Mouse (Mus musculus): ENCODE data around the gene Cped1. TPM values are rescaled to one million over a fixed set of nuclear protein-coding genes. Genes with fewer than 3 reads are reported as not detected.
A peak's percentile ranks its signal among the peaks of the same experiment; 100 is the strongest.

The Cped1 gene
- polyA plus RNA-seq, 1 experiment from 2014 or later, result 4.3 TPM

DNA sequence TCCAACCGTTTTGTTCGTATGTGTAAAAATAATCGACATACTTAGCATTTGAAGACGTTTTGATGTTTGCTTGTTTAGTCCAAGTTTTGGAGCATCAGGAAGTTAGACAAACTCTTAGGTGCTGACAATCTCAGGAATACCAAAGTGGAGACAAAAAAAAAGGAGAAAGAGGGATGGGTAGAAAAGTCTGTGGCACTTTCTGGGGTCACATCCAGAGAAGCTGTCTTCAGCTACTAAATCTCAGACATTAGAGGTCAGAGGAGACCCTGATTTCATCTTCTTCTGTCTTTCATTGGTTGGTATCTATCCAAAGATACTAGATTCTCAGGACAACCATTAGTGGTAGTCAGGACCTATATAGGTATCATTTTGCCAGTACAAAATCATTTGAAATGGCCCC, 5.4 kb downstream of the Cped1 start:
- no peak for ATAC-seq
- no peak overlapping the region for H3K27ac ChIP-seq (ENCODE audit: low read depth, low read length)
- H3K4me1 ChIP-seq (ENCODE audit: control insufficient read depth, insufficient read depth, low read length), result no peaks in the 10 kb centered on the region
- no peaks in the 10 kb centered on the region for H3K9me3 ChIP-seq (replicated peaks; ENCODE audit: control insufficient read depth, low read length)
- no peak for DNase-seq (ENCODE audit: low spot score)
- peaks cover 8% of the 10 kb centered on the region; the same call in 1 of the 2 replicates for H3K27me3 ChIP-seq (replicated peaks; ENCODE audit: control insufficient read depth, insufficient read depth, low read length)
- H3K4me2 ChIP-seq (ENCODE audit: low read length), result no peak overlapping the region
- H3K36me3 ChIP-seq (ENCODE audit: control insufficient read depth, insufficient read depth, low read length), result no peaks in the 10 kb centered on the region
- no peak overlapping the region for H3K9ac ChIP-seq (ENCODE audit: low read length)
- no peak overlapping the region for H3K4me3 ChIP-seq (ENCODE audit: low read depth, low read length)
- WGBS, result 88% methylated on average over 4 of the region's 4 CpGs

DNA sequence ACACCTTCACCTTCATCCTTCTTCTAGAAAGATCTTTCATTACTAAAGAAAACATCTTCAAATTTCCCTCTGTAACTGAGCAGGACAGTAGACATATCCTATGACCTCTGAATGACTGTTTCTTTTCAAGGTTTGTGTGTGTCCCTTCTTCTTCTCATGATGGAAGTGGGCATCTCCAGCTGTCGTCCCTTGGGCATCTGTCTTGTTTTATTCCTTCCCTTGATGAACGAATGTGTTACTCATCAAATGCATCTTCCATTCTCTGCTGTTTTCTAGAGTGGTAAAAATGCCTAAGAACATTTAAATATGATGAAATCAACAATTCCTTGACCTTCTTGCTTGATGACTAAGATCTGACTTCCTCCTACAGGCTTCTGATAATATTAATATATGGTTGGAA, 7.4 kb downstream of the Cped1 start:
- Histone ChIP-seq H3K36me3 (ENCODE audit: control insufficient read depth, insufficient read depth, low read length) (no peaks in the 10 kb centered on the region), H3K4me1 (ENCODE audit: control insufficient read depth, insufficient read depth, low read length) (no peaks in the 10 kb centered on the region), H3K4me3 (ENCODE audit: low read depth, low read length) (no peak overlapping the region), H3K27ac (ENCODE audit: low read depth, low read length) (no peak overlapping the region), H3K9me3 (replicated peaks; ENCODE audit: control insufficient read depth, low read length) (no peaks in the 10 kb centered on the region), H3K4me2 (ENCODE audit: low read length) (no peak overlapping the region), H3K27me3 (replicated peaks; ENCODE audit: control insufficient read depth, insufficient read depth, low read length) (no peaks in the 10 kb centered on the region), H3K9ac (ENCODE audit: low read length) (no peak overlapping the region)
- no peak for DNase-seq (ENCODE audit: low spot score)
- 87% methylated on average over 2 of the region's 2 CpGs for WGBS
- ATAC-seq, result no peak

DNA sequence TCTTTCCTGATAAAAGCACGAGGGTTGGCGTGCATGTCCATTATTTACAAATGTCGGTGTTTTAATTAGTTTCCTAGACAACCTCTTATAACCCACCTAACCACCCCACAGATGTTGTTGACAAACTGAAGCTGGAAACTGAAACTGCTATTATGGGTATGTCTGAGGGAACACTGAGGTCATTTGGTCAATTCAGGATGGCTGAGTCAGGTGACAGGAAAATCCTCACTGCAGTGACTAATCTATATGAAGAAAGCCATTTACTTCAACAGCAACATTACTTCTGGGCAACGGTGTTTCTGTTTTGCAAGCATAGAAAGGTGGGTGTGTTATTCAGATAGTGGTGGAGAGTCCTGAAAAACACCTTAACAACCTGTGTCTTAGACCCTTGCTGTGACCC, 12.4 kb downstream of the Cped1 start:
- H3K9ac ChIP-seq (ENCODE audit: low read length), result no peak overlapping the region
- no peaks in the 10 kb centered on the region for H3K36me3 ChIP-seq (ENCODE audit: control insufficient read depth, insufficient read depth, low read length)
- no peaks in the 10 kb centered on the region for H3K4me1 ChIP-seq (ENCODE audit: control insufficient read depth, insufficient read depth, low read length)
- H3K4me3 ChIP-seq (ENCODE audit: low read depth, low read length), result no peak overlapping the region
- no peaks in the 10 kb centered on the region for H3K27me3 ChIP-seq (replicated peaks; ENCODE audit: control insufficient read depth, insufficient read depth, low read length)
- no peak for ATAC-seq
- H3K4me2 ChIP-seq (ENCODE audit: low read length), result no peak overlapping the region
- DNase-seq (ENCODE audit: low spot score), result no peak
- H3K9me3 ChIP-seq (replicated peaks; ENCODE audit: control insufficient read depth, low read length), result no peaks in the 10 kb centered on the region
- WGBS, result 67% methylated on average over 4 of the region's 4 CpGs
- H3K27ac ChIP-seq (ENCODE audit: low read depth, low read length), result no peak overlapping the region

DNA sequence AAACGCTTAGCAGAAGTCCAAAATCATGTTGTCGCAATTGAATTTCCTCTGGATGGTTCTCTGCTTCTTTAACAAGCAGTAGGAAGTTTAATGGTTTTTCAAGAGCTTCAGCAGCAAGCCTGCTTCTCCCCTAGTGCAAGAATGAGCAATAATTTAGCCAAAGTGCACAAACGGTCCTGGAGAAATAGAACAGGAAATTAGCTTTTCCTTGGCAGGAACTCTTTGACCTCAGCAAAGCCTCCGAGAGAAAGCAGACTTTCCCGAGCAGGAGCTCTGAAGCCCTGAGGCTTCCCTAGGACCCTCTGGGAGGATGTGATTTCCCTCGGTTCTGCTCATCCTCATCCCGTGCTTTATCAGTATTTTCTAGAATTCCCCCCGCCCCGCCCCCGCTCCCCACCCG, 13.3 kb downstream of the Cped1 start:
- H3K4me1 ChIP-seq (ENCODE audit: control insufficient read depth, insufficient read depth, low read length), result no peaks in the 10 kb centered on the region
- no peak overlapping the region for H3K4me3 ChIP-seq (ENCODE audit: low read depth, low read length)
- no peaks in the 10 kb centered on the region for H3K9me3 ChIP-seq (replicated peaks; ENCODE audit: control insufficient read depth, low read length)
- 64% methylated on average over 11 of the region's 11 CpGs for WGBS
- H3K9ac ChIP-seq (ENCODE audit: low read length), result no peak overlapping the region
- DNase-seq (ENCODE audit: low spot score) (no peak), ATAC-seq (no peak)
- no peaks in the 10 kb centered on the region for H3K27me3 ChIP-seq (replicated peaks; ENCODE audit: control insufficient read depth, insufficient read depth, low read length)
- no peak overlapping the region for H3K27ac ChIP-seq (ENCODE audit: low read depth, low read length)
- H3K4me2 ChIP-seq (ENCODE audit: low read length), result no peak overlapping the region
- H3K36me3 ChIP-seq (ENCODE audit: control insufficient read depth, insufficient read depth, low read length), result no peaks in the 10 kb centered on the region

DNA sequence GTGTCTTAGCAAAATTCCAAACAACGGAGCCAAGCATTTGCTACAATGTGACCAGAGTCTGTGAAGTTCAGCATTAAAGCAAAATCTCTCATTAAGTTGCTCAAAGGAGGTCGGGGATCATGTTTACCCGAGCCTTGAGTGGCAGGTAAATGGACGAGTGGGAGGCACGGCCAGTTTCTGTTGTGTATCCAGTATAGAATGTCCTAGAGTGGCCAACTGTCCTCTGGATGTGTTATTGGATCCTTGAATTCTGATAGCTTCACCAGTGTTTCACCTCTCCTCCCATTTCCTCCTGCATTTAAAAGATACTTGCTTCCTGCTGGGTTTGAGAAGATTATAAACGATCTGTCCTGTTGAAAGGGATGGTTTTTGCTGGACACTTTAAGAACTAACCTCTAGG, 14.4 kb downstream of the Cped1 start:
- no peaks in the 10 kb centered on the region for H3K27me3 ChIP-seq (replicated peaks; ENCODE audit: control insufficient read depth, insufficient read depth, low read length)
- H3K27ac ChIP-seq (ENCODE audit: low read depth, low read length), result no peak overlapping the region
- no peaks in the 10 kb centered on the region for H3K9me3 ChIP-seq (replicated peaks; ENCODE audit: control insufficient read depth, low read length)
- no peak overlapping the region for H3K9ac ChIP-seq (ENCODE audit: low read length)
- no peak overlapping the region for H3K4me2 ChIP-seq (ENCODE audit: low read length)
- H3K36me3 ChIP-seq (ENCODE audit: control insufficient read depth, insufficient read depth, low read length), result no peaks in the 10 kb centered on the region
- H3K4me1 ChIP-seq (ENCODE audit: control insufficient read depth, insufficient read depth, low read length), result no peaks in the 10 kb centered on the region
- DNase-seq (ENCODE audit: low spot score) (no peak), ATAC-seq (no peak)
- H3K4me3 ChIP-seq (ENCODE audit: low read depth, low read length), result no peak overlapping the region
- 31% methylated on average over 6 of the region's 6 CpGs for WGBS

DNA sequence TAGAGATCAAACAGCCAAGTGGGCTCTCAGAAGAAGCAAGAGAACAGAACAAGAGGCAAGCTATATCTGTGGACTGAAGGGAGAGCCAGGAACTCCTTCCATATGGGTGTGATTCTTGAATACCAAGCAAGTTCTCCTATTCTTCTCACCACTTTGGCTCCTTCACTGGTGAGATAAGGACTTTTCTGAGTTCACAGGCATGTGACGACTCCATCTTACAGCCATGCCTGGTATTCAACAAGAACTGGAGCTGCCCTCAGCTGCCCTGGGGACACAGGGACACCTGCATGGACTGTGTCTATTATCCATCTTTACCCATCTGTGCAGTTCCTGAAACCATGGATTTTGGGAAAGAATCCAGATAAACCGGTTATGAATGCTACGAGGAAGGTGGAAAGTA, 15.2 kb downstream of the Cped1 start:
- DNase-seq (ENCODE audit: low spot score) (no peak), ATAC-seq (no peak)
- Histone ChIP-seq H3K4me2 (ENCODE audit: low read length) (no peak overlapping the region), H3K36me3 (ENCODE audit: control insufficient read depth, insufficient read depth, low read length) (no peaks in the 10 kb centered on the region), H3K4me1 (ENCODE audit: control insufficient read depth, insufficient read depth, low read length) (no peaks in the 10 kb centered on the region), H3K27me3 (replicated peaks; ENCODE audit: control insufficient read depth, insufficient read depth, low read length) (no peaks in the 10 kb centered on the region), H3K9ac (ENCODE audit: low read length) (no peak overlapping the region), H3K27ac (ENCODE audit: low read depth, low read length) (no peak overlapping the region), H3K9me3 (replicated peaks; ENCODE audit: control insufficient read depth, low read length) (no peaks in the 10 kb centered on the region), H3K4me3 (ENCODE audit: low read depth, low read length) (no peak overlapping the region)
- WGBS, result 94% methylated on average over 3 of the region's 3 CpGs

DNA sequence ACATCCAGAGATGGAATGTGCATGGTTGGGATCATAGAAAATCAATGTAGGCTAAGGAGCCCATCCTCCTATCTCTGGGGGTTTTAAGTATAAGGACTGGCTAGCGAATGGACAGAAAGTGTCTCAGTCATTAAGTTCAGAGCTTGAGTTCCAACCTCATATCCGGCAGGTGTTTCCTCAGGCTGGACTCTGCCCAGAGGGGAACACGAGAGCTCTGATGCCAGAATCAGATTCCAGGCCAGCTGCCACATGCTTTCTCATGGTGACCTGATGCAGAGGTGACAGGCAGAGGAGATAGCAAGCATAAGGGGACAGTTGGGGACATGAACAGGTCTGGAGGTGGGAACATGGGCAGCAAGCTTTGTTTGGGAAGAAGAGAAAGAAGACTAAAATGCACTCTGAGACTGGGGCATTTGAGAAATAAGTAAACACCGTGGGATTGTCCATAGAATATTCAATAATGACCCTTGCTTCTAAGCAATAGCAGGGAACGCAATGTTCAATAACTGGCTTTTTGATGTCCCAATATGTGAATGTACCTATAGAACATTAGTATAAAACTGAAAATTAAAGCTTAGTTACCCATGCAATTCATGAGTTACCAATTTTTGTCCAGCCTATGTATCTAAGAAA, 15.7 kb downstream of the Cped1 start:
- H3K4me3 ChIP-seq (ENCODE audit: low read depth, low read length), result no peak overlapping the region
- no peaks in the 10 kb centered on the region for H3K9me3 ChIP-seq (replicated peaks; ENCODE audit: control insufficient read depth, low read length)
- H3K36me3 ChIP-seq (ENCODE audit: control insufficient read depth, insufficient read depth, low read length), result no peaks in the 10 kb centered on the region
- 92% methylated on average over 5 of the region's 5 CpGs for WGBS
- DNase-seq (ENCODE audit: low spot score) (no peak), ATAC-seq (no peak)
- H3K4me1 ChIP-seq (ENCODE audit: control insufficient read depth, insufficient read depth, low read length), result no peaks in the 10 kb centered on the region
- H3K4me2 ChIP-seq (ENCODE audit: low read length), result no peak overlapping the region
- H3K27me3 ChIP-seq (replicated peaks; ENCODE audit: control insufficient read depth, insufficient read depth, low read length), result no peaks in the 10 kb centered on the region
- H3K27ac ChIP-seq (ENCODE audit: low read depth, low read length), result no peak overlapping the region
- no peak overlapping the region for H3K9ac ChIP-seq (ENCODE audit: low read length)

DNA sequence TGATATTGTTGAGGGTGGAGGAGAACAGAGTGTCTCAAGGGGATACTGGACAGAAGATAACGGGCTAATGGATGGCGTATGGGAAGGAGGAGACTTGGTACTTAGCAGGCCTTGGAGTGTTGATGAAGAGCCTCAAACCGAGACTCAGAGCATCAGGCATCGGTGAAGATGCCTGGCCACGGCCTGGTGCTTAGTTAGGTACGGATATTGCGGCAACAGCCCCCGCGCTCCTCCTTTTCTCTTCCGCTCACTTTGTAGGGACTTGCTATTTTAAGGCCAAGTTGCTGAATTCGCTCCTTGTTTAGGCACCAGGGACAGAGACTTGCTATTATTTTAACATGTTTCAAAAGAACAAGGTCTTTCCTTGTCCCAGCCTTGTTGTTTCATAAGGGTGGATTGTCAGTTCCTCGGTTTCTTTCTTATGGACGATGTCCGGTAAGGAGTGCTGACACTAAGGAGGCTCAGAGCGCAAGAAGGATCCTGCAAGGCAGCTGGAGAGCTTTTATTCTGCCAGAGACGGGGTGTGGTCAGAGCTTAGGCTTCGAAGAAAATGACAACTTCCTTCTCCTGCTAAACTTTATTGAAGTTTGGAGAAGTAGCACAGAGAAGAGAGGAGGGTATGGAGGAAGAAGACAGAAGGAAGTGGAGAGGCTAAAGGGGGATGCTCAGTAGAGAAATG, 16.9 kb downstream of the Cped1 start:
- Histone ChIP-seq H3K9ac (ENCODE audit: low read length) (no peak overlapping the region), H3K4me2 (ENCODE audit: low read length) (no peak overlapping the region), H3K27ac (ENCODE audit: low read depth, low read length) (no peak overlapping the region), H3K4me3 (ENCODE audit: low read depth, low read length) (no peak overlapping the region), H3K27me3 (replicated peaks; ENCODE audit: control insufficient read depth, insufficient read depth, low read length) (no peaks in the 10 kb centered on the region), H3K36me3 (ENCODE audit: control insufficient read depth, insufficient read depth, low read length) (no peaks in the 10 kb centered on the region), H3K4me1 (ENCODE audit: control insufficient read depth, insufficient read depth, low read length) (no peaks in the 10 kb centered on the region), H3K9me3 (replicated peaks; ENCODE audit: control insufficient read depth, low read length) (no peaks in the 10 kb centered on the region)
- 36% methylated on average over 17 of the region's 17 CpGs for WGBS
- DNase-seq (ENCODE audit: low spot score), result no peak
- no peak for ATAC-seq

DNA sequence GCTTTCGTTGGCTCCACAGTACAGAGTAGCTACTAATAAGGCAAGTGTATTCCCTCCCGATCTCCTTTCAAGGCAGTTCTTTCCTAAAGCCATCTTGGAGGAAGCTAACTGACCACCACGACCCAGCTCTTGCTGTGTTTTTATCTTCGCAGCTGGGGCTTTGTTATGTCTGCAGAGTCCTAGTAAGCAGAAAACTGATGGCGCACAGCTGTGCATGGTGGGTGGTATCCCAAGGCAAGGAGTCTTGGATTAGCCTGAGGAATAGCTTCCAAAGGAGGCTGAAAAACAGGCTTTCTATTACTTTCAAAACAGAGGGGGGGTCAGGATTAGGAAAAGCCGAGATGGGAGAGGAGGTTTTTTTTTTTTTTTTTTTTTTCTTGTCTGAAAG, 17.5 kb downstream of the Cped1 start:
- Histone ChIP-seq H3K4me3 (ENCODE audit: low read depth, low read length) (no peak overlapping the region), H3K27me3 (replicated peaks; ENCODE audit: control insufficient read depth, insufficient read depth, low read length) (no peaks in the 10 kb centered on the region), H3K27ac (ENCODE audit: low read depth, low read length) (no peak overlapping the region), H3K4me2 (ENCODE audit: low read length) (no peak overlapping the region), H3K9ac (ENCODE audit: low read length) (no peak overlapping the region), H3K9me3 (replicated peaks; ENCODE audit: control insufficient read depth, low read length) (no peaks in the 10 kb centered on the region), H3K36me3 (ENCODE audit: control insufficient read depth, insufficient read depth, low read length) (no peaks in the 10 kb centered on the region), H3K4me1 (ENCODE audit: control insufficient read depth, insufficient read depth, low read length) (no peaks in the 10 kb centered on the region)
- ATAC-seq (peak; percentile 57; the same call in 1 of the 2 replicates), DNase-seq (ENCODE audit: low spot score) (peak; percentile 34)
- 3% methylated on average over 6 of the region's 6 CpGs for WGBS
